Mouse (Mus musculus) MEL (cell line): ENCODE measurements around the gene Rsu1.

ENCODE experiments used
- POLR2A ChIP-seq, 2 experiments: IDR thresholded peaks; 2 replicates each; pipeline ENCODE4 v1.6.1; 2011 to 2012; ENCODE audit warnings: low read length in 2 of 2, mild to moderate bottlenecking in 2 of 2, control low read depth in 1 of 2, improper control_type of control experiment in 1 of 2, low read depth in 1 of 2, moderate library complexity in 1 of 2; ENCODE audit not compliant: control insufficient read depth in 1 of 2, insufficient read depth in 1 of 2, poor library complexity in 1 of 2
- RAD21 ChIP-seq: IDR thresholded peaks from 2 replicates; pipeline ENCODE4 v1.6.1; 2011; ENCODE audit warnings: mild to moderate bottlenecking, low read depth, low read length, improper control_type of control experiment

- no peak for TF ChIP-seq POLR2A (IDR thresholded peaks at IDR 0.05; ENCODE audit: control insufficient read depth in 1 of 2, insufficient read depth in 1 of 2, low read depth in 1 of 2, low read length in 2 of 2, poor library complexity in 1 of 2)
- no peak for TF ChIP-seq RAD21
Measured at GRCm38 (mm10) chr2:13232305-13232704, 38.9 kb downstream of the Rsu1 start.
